Mouse (Mus musculus) cerebellum, adult 2 months (tissue): ENCODE results near the gene Negr1. TPM values are rescaled to one million over a fixed set of nuclear protein-coding genes. Genes with fewer than 3 reads are reported as not detected.

Experiments
- DNase-seq, 2 experiments: peaks; one replicate each; pipeline ENCODE4 v3.0.0; 2021
- H3K27ac ChIP-seq: fragments of 200-500 bp; 2 replicates; pipeline ENCODE4 v1.5.1; 2012; ENCODE audit warnings: low read length, control low read depth, inconsistent platforms; ENCODE audit not compliant: insufficient read depth
- H3K27me3 ChIP-seq: fragments of 200-500 bp; 2 replicates; pipeline ENCODE4 v1.6.1; 2012; ENCODE audit warnings: inconsistent platforms, mild to moderate bottlenecking, low read length, moderate library complexity; ENCODE audit not compliant: control insufficient read depth, insufficient read depth
- H3K4me1 ChIP-seq: fragments of 200-500 bp; 2 replicates; pipeline ENCODE4 v1.6.1; 2011; ENCODE audit warnings: low read length; ENCODE audit not compliant: control insufficient read depth, insufficient read depth
- H3K4me3 ChIP-seq: fragments of 200-500 bp; replicated peaks from 2 replicates; pipeline ENCODE3; 2011; ENCODE audit warnings: mild to moderate bottlenecking, low read depth, low read length, control low read depth; ENCODE audit not compliant: insufficient read depth
- CTCF ChIP-seq: fragments of 200-500 bp; IDR thresholded peaks from 2 replicates; pipeline ENCODE4 v1.5.1; 2011; ENCODE audit warnings: low read depth, mild to moderate bottlenecking, control low read depth, low read length, moderate library complexity, borderline replicate concordance; ENCODE audit not compliant: insufficient read depth
- POLR2A ChIP-seq: fragments of 200-500 bp; IDR thresholded peaks from 2 replicates; pipeline ENCODE4 v1.6.1; 2011; ENCODE audit warnings: low read length, control low read depth, borderline replicate concordance; ENCODE audit not compliant: insufficient read depth
- WGBS: fragments of 180-500 bp; shearing (Covaris S2); methylation state at CpG from one replicate; pipeline ENCODE4 v1.1.7; 2018; 5-methylcytosine and 5-hydroxymethylcytosine counted together
- polyA plus RNA-seq: library from polyadenylated mRNA; depleted of rRNA; stranded (reverse); fragments of >200 nt; gene quantifications from 2 replicates; pipeline ENCODE4 v1.2.3, GENCODE M21; 2012

Negr1 gene
- polyA plus RNA-seq, 1 experiment: 83.3 TPM

DNA sequence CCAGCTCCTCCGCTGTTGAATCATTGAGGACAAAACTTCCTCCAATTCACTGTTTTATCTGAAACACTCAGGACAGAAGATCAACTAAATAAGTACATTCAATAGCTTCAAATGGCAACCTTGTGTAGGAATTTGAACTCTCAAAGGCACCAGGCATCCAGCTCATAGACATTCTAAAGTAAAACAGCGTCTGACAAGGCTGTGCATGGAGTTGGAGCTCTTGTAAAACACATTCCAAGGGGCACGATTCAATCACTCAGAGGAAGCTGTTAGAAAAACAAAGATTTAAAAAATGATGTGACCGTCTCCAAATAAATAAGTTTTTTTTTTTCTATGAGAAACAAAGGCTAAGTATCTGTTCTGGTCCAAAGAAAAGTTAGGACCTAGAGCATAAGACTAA, 528.5 kb downstream of the Negr1 start:
- no peak for TF ChIP-seq POLR2A
- TF ChIP-seq CTCF: no peak
- Histone ChIP-seq H3K27me3 (no peaks in the 10 kb centered on the region), H3K27ac (no peak overlapping the region), H3K4me3 (no peak overlapping the region), H3K4me1 (peaks cover 10% of the 10 kb centered on the region)
- DNase-seq: no peak
- 90% methylated on average over 4 of the region's 4 CpGs for WGBS

DNA sequence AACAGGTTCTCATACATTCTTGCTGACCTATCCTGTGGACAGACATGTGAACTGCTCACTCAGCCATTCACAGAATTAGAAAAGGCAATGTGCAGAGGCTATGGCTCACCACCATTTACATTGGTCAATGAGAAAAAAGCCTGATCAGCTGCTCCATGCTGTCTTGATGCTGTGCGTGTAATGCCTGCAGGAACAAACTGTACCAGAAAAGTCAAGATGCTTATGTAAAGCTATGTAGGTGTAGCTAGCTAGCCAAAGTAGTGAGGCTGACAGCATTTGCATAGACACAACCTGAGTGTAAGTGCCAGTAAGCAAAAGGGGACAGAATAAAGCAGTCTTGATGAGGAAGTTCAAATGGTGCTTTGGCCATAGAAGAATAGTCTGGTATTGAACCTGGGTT, 534.7 kb downstream of the Negr1 start:
- peak overlapping the region; percentile 55; the same call in 1 of the 2 replicates for H3K27ac ChIP-seq
- DNase-seq: no peak
- 80% methylated on average over 1 of the region's 1 CpGs for WGBS
- peaks cover 10% of the 10 kb centered on the region; the same call in 1 of the 2 replicates for H3K4me1 ChIP-seq
- no peaks in the 10 kb centered on the region for H3K27me3 ChIP-seq
- no peak for TF ChIP-seq CTCF
- TF ChIP-seq POLR2A: no peak
- no peak overlapping the region for H3K4me3 ChIP-seq

DNA sequence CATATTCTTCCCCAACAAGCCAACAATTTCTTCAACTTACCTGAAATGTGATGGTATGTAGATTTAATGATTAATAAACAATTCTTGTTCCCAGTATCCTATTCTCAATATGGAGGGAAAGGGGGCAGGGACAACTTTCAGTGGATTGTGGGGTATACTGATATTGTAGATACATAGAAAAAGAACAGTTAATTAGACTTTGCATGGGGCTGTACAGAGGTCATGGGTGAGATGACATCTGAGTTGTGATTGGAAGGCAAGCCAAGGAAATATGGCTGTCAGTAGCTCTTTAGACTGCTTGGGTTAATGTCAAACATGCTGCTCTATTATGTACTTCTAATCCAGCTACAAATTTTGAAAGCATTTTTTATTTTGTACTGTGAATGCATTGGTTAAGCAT, 535.9 kb downstream of the Negr1 start:
- no peak for DNase-seq
- TF ChIP-seq CTCF (no peak), POLR2A (no peak)
- no peak overlapping the region for H3K4me3 ChIP-seq
- no peaks in the 10 kb centered on the region for H3K27me3 ChIP-seq
- no peak overlapping the region for H3K27ac ChIP-seq
- H3K4me1 ChIP-seq: peaks cover 10% of the 10 kb centered on the region; the same call in 1 of the 2 replicates

DNA sequence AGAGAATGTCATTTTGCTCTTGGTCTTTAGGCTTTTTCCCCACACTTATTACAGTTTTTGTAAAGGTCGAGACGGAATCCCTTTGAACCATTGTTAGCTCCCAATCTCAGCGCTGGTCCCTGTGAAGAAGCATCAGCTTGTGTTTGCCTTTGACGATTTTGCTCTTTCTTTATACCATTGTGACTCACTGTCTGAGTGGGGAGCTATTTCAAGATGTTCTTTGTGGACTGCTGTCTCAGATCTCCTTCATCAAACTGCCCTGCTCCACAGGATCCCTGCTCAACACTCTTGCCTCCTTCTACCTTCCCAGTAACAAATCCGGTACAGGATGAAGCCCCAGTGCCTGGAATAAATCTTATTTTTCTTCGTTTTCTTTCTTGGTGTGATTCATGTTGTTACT, 536.8 kb downstream of the Negr1 start:
- Histone ChIP-seq H3K4me3 (no peak overlapping the region), H3K27me3 (no peaks in the 10 kb centered on the region), H3K27ac (no peak overlapping the region), H3K4me1 (peaks cover 10% of the 10 kb centered on the region; the same call in 1 of the 2 replicates)
- no peak for DNase-seq
- 59% methylated on average over 6 of the region's 6 CpGs for WGBS
- TF ChIP-seq POLR2A (no peak), CTCF (no peak)

DNA sequence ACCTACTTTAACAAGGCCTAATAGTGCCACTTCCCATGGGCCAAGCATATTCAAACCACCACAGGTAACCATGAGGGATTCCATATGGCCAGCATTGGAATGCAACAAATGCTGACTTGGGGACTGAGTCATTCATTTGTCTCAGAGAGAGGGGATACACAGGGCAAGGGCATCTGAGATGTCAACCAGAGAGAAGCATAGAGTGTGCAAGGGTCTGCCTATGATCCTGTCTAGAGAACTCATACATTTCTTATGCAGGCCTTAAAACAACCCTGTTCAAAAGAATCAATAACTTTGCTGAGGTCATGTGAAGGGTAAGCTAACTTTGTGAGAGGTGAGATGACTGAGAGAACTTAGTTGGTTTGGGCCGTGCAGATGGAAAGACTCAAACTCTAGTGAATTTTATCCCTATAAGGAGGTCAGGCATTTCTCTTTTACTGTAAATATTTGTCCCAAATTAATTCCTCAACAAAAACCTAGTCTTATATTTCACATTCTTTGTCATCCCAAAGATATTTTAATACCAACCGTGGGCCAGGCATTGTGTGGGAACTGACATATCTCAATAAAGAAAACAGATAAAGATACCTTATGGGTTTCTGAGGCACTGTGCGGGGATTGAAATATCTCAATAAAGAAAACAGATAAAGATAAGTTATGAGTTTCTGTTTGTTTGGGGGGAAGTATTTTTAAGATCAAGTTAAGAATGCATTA, 543.4 kb downstream of the Negr1 start:
- WGBS: 98% methylated on average over 3 of the region's 3 CpGs
- Histone ChIP-seq H3K27ac (no peak overlapping the region), H3K27me3 (no peaks in the 10 kb centered on the region), H3K4me3 (no peak overlapping the region), H3K4me1 (no peaks in the 10 kb centered on the region; the same call in 1 of the 2 replicates)
- no peak for DNase-seq
- no peak for TF ChIP-seq CTCF

DNA sequence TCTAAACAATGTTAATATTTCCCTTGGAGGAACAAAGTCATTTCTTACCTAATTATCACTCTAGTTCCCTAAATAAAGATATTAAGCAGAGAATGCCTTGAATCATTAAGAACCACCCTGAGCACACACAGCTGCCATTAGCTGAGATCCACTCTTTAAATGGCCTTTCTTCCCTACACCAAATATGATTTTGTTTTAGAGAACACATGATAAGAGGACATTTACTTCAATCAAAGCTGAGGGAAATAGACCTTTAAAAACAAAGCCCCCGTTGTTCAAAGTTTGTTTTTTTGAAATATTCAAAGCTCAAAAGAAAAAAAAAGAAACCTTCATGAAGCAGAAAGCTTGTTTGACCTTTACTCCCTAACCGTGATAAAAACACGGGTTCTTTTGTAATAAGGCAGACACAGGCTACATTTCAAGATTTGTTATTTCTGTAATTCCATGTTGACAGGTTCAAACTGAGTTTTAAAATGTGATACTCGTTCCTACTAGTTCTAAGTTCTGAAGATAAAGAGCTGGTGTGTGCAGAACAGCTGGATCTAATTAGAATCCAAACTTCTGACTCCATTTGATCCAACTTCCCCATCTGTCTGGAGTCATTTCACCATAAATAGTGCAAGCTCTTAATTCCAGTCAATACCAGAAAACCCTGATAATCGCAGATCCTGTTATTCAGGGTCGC, 544.1 kb downstream of the Negr1 start:
- WGBS: 84% methylated on average over 6 of the region's 6 CpGs
- DNase-seq: no peak
- TF ChIP-seq CTCF (no peak), POLR2A (no peak)

DNA sequence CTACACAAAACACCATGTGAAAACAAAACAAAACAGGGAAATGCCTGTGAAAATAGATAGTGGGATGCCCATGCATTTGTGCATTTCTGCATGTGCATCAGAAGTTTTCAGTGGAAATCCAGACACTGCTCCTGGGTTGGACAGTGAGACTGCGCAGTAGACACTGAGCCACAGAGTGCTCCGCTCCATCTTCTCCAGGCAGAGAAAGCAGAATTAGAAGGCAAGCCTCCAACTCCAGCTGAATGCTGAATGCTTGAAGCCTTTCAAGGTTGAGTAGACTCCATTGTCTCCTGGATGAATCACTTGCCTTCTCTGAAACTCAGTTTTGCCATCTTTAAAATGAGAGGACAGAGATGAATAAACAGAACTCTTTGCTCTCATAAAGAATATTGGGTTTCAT, 546.6 kb downstream of the Negr1 start:
- WGBS: 79% methylated on average over 2 of the region's 2 CpGs
- DNase-seq: no peak
- TF ChIP-seq CTCF (no peak), POLR2A (no peak)

More for the DNA sequence above, 544.1 kb downstream of the Negr1 start:
- H3K4me3 ChIP-seq: no peak overlapping the region
- no peak overlapping the region for H3K27ac ChIP-seq
- no peaks in the 10 kb centered on the region for H3K27me3 ChIP-seq
- H3K4me1 ChIP-seq: no peaks in the 10 kb centered on the region; the same call in 1 of the 2 replicates

DNA sequence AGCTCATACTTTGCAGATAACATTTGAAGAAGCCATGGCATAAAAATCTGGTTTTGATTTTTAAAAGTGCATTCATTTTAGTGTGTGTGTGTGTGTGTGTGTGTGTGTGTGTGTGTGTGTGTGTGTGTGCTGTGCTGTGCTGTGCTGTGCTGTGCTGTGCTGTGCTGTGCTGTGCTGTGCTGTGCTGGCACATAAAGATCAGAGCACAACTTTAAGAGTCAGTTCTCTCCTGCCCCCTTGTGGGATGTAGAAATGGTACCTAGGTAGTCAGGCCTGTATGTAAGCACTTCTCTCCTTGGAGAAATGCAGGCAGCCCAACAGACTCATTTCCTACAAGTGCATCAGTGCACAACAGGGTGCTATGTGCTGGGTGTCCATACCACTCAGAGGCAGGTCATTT, 547.7 kb downstream of the Negr1 start:
- H3K27ac ChIP-seq: peak overlapping the region; percentile 20; the same call in 1 of the 2 replicates
- TF ChIP-seq CTCF (peak; percentile 61; the same call in 1 of the 2 replicates), POLR2A (no peak)
- H3K4me3 ChIP-seq: no peak overlapping the region
- DNase-seq: peak; percentile 65 to 84
- H3K27me3 ChIP-seq: no peaks in the 10 kb centered on the region
- peaks cover 3% of the 10 kb centered on the region for H3K4me1 ChIP-seq

More for the DNA sequence above, 546.6 kb downstream of the Negr1 start:
- H3K4me3 ChIP-seq: no peak overlapping the region
- no peaks in the 10 kb centered on the region; the same call in 1 of the 2 replicates for H3K4me1 ChIP-seq
- H3K27ac ChIP-seq: peak overlapping the region; percentile 2; the same call in 1 of the 2 replicates
- no peaks in the 10 kb centered on the region for H3K27me3 ChIP-seq
